Mouse (Mus musculus) frontal cortex, postnatal 25 days (tissue): ENCODE measurements at regions not wholly inside any gene's neighbourhood (a gene's known extent, or its start where the extent isn't known, plus 50 kb on each side); places are given as distances from the start of the nearest gene placed in this dataset.

Source experiments
- DNase-seq, 2 experiments: peaks; one replicate each; pipeline ENCODE4 v3.0.0; 2022; ENCODE audit warnings: low spot score in 2 of 2

DNA sequence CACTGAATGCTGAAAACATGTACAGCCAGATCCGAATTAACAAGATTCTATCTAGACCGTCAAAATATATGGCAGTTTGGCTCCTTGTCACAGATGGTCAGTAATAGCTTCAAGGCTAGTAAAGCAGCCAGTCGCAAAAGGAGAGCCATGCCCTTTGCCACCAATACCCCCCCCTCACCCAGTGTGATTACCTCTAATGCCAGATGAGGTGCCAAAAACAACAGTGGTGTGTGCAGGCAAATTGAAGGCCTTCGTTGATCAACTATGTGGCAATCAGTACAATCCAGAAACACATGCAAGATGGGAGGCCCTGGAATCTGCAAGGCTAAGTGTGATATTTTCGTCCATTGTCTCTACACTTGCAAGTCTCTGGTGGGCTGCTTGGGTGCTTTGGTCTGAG lies 75.8 kb upstream of the Kcnd3 start:
- no peak for DNase-seq

DNA sequence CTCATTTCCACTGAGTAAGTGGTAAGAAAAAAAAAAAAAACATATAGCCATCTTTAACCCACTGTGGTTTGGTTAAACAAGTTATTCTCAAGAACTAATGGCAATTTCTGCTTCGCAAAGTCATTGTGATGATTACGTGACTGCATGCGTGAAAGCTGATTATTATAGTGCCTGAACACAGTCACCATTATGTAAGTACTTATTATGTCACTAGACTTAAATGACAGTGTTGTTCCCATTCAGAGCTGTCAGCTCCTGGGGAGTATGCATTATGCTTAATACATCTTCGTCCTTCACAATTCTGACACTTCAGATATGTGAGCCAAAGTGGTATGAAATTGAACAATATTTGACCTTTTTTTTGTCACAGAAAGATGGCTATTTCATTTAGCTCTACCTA lies 71.3 kb upstream of the Kcnd3 start:
- no peak for DNase-seq

DNA sequence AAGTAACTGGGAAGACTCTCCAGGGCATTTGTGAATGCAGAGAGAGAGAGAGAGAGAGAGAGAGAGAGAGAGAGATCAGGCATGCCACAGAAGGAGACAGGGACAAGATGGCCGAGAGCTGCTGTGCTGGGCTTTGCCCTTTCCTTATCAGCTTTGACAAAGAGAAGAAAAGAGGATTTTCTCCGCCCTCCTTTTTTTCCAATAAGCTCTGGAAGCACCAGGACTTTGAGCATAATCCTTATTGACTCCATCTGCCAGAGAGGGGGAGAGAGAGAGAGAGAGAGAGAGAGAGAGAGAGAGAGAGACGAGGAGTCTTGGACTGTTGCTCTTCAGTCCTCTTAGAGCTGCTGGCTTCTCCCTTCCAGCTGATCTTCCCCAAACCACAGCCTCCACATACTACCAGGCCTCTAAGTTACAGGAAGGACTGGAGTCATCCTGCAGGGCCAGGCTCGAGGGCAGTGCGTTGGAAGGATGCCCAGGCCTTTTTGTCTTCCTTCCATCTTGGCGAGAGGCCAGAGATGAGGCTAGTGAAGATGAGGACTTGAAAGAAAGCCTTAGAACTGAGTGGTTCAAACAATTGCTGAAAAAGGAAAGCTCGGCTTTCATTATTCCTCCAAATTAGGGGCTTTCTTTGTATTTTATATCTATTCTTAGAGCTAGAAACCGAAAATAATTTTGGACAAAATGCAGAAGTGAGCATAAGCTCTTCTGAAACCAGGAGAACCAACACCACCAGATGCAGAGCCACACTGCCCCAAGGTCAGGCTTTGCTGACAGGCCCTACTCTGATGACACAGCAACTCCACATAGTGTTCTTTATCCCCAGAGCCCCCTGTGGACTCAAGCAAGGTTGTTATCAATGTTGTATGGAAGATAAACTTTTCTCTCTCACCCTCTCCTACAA lies 59.3 kb upstream of the Kcnd3 start:
- DNase-seq = no peak
